Mouse (Mus musculus) liver, embryonic 13.5 days (tissue): ENCODE data around the gene Elp4. TPM values are rescaled to one million over a fixed set of nuclear protein-coding genes. Genes with fewer than 3 reads are reported as not detected.

ENCODE experiments used
- ATAC-seq: fragments of 200-750 bp; cut with Nextera tagmentation; 2 replicates; pipeline ENCODE4 v1.8.0; 2017; ENCODE audit warnings: low read depth, mild to moderate bottlenecking, moderate number of reproducible peaks, moderate library complexity
- DNase-seq: peaks from one replicate; pipeline ENCODE4 v3.0.0; 2022
- H3K27ac ChIP-seq: fragments of 300-500 bp; sonication (generic); 2 replicates; pipeline ENCODE4 v1.5.1; 2015; ENCODE audit warnings: moderate library complexity, mild to moderate bottlenecking, inconsistent platforms
- H3K27me3 ChIP-seq: fragments of 300-500 bp; sonication (generic); 2 replicates; pipeline ENCODE4 v1.6.1; 2015; ENCODE audit warnings: mild to moderate bottlenecking, inconsistent platforms
- H3K36me3 ChIP-seq: fragments of 300-500 bp; sonication (generic); 2 replicates; pipeline ENCODE4 v1.6.1; 2015; ENCODE audit warnings: mild to moderate bottlenecking, inconsistent platforms
- H3K4me1 ChIP-seq: fragments of 300-500 bp; sonication (generic); replicated peaks from 2 replicates; pipeline ENCODE4 v1.6.1; 2015; ENCODE audit warnings: inconsistent platforms
- H3K4me2 ChIP-seq: fragments of 300-500 bp; sonication (generic); 2 replicates; pipeline ENCODE4 v1.6.1; 2015; ENCODE audit warnings: inconsistent platforms, mild to moderate bottlenecking, moderate library complexity
- H3K4me3 ChIP-seq: fragments of 300-500 bp; sonication (generic); replicated peaks from 2 replicates; pipeline ENCODE4 v1.5.1; 2015; ENCODE audit warnings: mild to moderate bottlenecking, inconsistent platforms
- H3K9ac ChIP-seq: fragments of 300-500 bp; sonication (generic); 2 replicates; pipeline ENCODE4 v1.6.1; 2015; ENCODE audit warnings: mild to moderate bottlenecking, inconsistent platforms
- H3K9me3 ChIP-seq: fragments of 300-500 bp; sonication (generic); replicated peaks from 2 replicates; pipeline ENCODE4 v1.6.1; 2016; ENCODE audit warnings: inconsistent platforms
- WGBS: fragments of 180-500 bp; shearing (Covaris S2); methylation state at CpG from one replicate; pipeline ENCODE4 v1.1.7; 2015; ENCODE audit not compliant: insufficient replicate concordance; 5-methylcytosine and 5-hydroxymethylcytosine counted together
- polyA plus RNA-seq: library from polyadenylated mRNA; unstranded; fragments of >200 nt; fragmentation: Nextera tagmentation; extraction: Ambion mirVana; gene quantifications from 2 replicates; pipeline ENCODE4 v1.2.1, GENCODE M21; 2015

Elp4 gene
- polyA plus RNA-seq, 1 experiment from 2014 or later = 19.7 TPM

- H3K4me1 ChIP-seq = peaks cover 4% of the 10 kb centered on the region; the same call in 1 of the 2 replicates
- H3K4me3 ChIP-seq = peak overlapping the region; percentile 22; the same call in 1 of the 2 replicates
- ATAC-seq (no peak), DNase-seq (no peak)
- peaks cover 98% of the 10 kb centered on the region for H3K27me3 ChIP-seq
- no peak overlapping the region for H3K9ac ChIP-seq
- H3K9me3 ChIP-seq = no peaks in the 10 kb centered on the region
- 3% methylated on average over 25 of the region's 25 CpGs for WGBS
- H3K36me3 ChIP-seq = no peaks in the 10 kb centered on the region
- no peak overlapping the region for H3K27ac ChIP-seq
- H3K4me2 ChIP-seq = peak overlapping the region; percentile 30
Observed at GRCm38 (mm10) chr2:105688436-105689303, 215.7 kb downstream of the Elp4 start.

- no peak for DNase-seq
- Histone ChIP-seq H3K4me2 (peak overlapping the region; percentile 30), H3K27ac (no peak overlapping the region), H3K9me3 (no peaks in the 10 kb centered on the region), H3K4me1 (peaks cover 4% of the 10 kb centered on the region; the same call in 1 of the 2 replicates), H3K9ac (no peak overlapping the region), H3K4me3 (peak overlapping the region; percentile 22; the same call in 1 of the 2 replicates), H3K36me3 (no peaks in the 10 kb centered on the region), H3K27me3 (peaks cover 97% of the 10 kb centered on the region)
- WGBS = 3% methylated on average over 17 of the region's 17 CpGs
- no peak for ATAC-seq
Observed at GRCm38 (mm10) chr2:105688011-105688410, 216.4 kb downstream of the Elp4 start.

GRCm38 (mm10) chr2:105687317-105687991 is 216.9 kb downstream of the Elp4 start:
- no peak overlapping the region for H3K27ac ChIP-seq
- ATAC-seq = 0 out of 2 replicates have a peak, but pooled peaks have one; percentile 29
- 3% methylated on average over 13 of the region's 13 CpGs for WGBS

GRCm38 (mm10) chr2:105686363-105687316 is 217.7 kb downstream of the Elp4 start:
- 2% methylated on average over 36 of the region's 36 CpGs for WGBS
- H3K27ac ChIP-seq = no peak overlapping the region
- no peaks in the 10 kb centered on the region for H3K9me3 ChIP-seq
- peaks cover 97% of the 10 kb centered on the region for H3K27me3 ChIP-seq
- peaks cover 13% of the 10 kb centered on the region for H3K4me1 ChIP-seq
- no peak overlapping the region for H3K4me3 ChIP-seq
- ATAC-seq (no peak), DNase-seq (no peak)
- H3K36me3 ChIP-seq = no peaks in the 10 kb centered on the region
- H3K9ac ChIP-seq = no peak overlapping the region
- no peak overlapping the region for H3K4me2 ChIP-seq

More at GRCm38 (mm10) chr2:105687317-105687991, 216.9 kb downstream of the Elp4 start:
- no peaks in the 10 kb centered on the region for H3K36me3 ChIP-seq
- H3K4me1 ChIP-seq = peaks cover 5% of the 10 kb centered on the region
- 0 out of 2 replicates have a peak overlapping the region, but pooled peaks have one; percentile 22 for H3K4me3 ChIP-seq
- no peaks in the 10 kb centered on the region for H3K9me3 ChIP-seq
- no peak overlapping the region for H3K9ac ChIP-seq
- H3K27me3 ChIP-seq = peaks cover 97% of the 10 kb centered on the region
- DNase-seq = no peak
- peak overlapping the region; percentile 30 for H3K4me2 ChIP-seq

- no peak overlapping the region for H3K9ac ChIP-seq
- no peaks in the 10 kb centered on the region for H3K9me3 ChIP-seq
- ATAC-seq = no peak
- H3K4me2 ChIP-seq = no peak overlapping the region
- no peaks in the 10 kb centered on the region for H3K36me3 ChIP-seq
- DNase-seq = no peak
- peaks cover 97% of the 10 kb centered on the region for H3K27me3 ChIP-seq
- H3K4me1 ChIP-seq = peaks cover 15% of the 10 kb centered on the region
- H3K4me3 ChIP-seq = no peak overlapping the region
- H3K27ac ChIP-seq = no peak overlapping the region
- WGBS = 5% methylated on average over 11 of the region's 11 CpGs
Observed at GRCm38 (mm10) chr2:105685651-105686050, 218.7 kb downstream of the Elp4 start.

DNA sequence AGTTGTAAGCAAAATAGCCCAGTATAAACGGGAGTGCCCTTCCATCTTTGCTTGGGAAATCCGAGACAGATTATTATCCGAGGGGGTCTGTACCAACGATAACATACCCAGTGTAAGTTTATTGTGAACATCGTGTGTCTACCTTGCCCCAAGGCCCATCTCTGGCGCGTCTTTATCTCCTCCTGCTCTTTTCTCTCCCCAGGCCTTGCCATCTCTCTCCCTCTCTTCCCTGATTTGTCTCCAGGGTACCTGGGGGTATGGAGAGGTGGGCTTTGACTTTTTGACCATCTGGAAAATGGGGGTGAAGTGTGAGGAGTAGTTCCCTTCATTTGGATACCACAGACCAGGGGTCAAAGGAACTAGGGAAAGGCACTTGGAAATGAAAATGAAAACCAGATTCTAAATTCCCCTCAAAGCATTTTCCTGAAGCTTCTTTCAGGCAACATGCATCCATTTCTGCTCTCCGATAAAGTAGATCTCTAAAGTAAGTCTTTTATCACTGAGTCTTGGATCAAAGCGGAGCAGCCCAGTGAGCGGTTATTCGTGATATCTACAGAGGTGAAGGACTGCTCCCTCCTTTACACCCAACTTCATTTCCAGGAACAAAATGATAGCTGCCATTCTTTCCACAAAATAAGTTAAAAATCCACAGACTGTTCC is 219.2 kb downstream of the Elp4 start:
- DNase-seq (no peak), ATAC-seq (no peak)
- Histone ChIP-seq H3K4me3 (no peak overlapping the region), H3K4me1 (peaks cover 15% of the 10 kb centered on the region), H3K27me3 (peaks cover 97% of the 10 kb centered on the region), H3K9me3 (no peaks in the 10 kb centered on the region), H3K36me3 (no peaks in the 10 kb centered on the region), H3K9ac (no peak overlapping the region), H3K27ac (no peak overlapping the region), H3K4me2 (no peak overlapping the region)
- WGBS = 4% methylated on average over 11 of the region's 11 CpGs

DNA sequence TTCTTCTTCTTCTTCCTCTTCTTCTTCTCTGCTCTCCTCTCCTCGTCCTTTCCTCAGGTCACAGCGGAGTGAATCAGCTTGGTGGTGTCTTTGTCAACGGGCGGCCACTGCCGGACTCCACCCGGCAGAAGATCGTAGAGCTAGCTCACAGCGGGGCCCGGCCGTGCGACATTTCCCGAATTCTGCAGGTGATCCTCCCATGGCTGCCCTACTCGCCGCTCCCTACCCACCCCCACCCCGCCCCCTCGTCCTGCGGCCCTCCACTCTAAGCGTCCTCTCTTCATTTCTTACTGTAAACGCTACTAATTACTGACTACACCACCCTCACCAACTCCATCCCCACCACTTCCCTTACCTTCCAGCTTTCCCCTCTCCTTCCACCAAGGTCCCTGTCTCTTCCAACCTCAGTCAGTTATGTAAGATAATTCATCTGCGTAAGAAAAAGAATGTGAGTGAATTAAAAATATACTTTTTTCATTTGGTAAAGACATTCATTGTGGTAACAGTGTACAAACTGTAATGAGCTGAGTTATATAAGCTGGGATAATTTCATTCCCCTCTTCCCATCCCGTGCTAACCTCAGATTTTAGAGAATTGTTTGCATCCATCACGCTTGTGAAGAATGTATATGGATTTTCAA is 220.5 kb downstream of the Elp4 start:
- ATAC-seq (no peak), DNase-seq (no peak)
- no peaks in the 10 kb centered on the region for H3K36me3 ChIP-seq
- no peaks in the 10 kb centered on the region for H3K9me3 ChIP-seq
- H3K4me2 ChIP-seq = no peak overlapping the region
- WGBS = 5% methylated on average over 22 of the region's 22 CpGs
- no peak overlapping the region for H3K9ac ChIP-seq
- peaks cover 97% of the 10 kb centered on the region for H3K27me3 ChIP-seq
- H3K4me1 ChIP-seq = peaks cover 15% of the 10 kb centered on the region; the same call in 1 of the 2 replicates
- no peak overlapping the region for H3K27ac ChIP-seq
- no peak overlapping the region for H3K4me3 ChIP-seq

GRCm38 (mm10) chr2:105682634-105683351 is 221.6 kb downstream of the Elp4 start:
- H3K9ac ChIP-seq = no peak overlapping the region
- no peak for ATAC-seq
- H3K27me3 ChIP-seq = peaks cover 97% of the 10 kb centered on the region
- no peak overlapping the region for H3K27ac ChIP-seq
- no peak for DNase-seq
- H3K4me1 ChIP-seq = peaks cover 15% of the 10 kb centered on the region; the same call in 1 of the 2 replicates
- H3K9me3 ChIP-seq = no peaks in the 10 kb centered on the region
- under 1% methylated on average over 21 of the region's 21 CpGs for WGBS
- H3K4me3 ChIP-seq = no peak overlapping the region
- peak overlapping the region; percentile 41; the same call in 1 of the 2 replicates for H3K4me2 ChIP-seq
- H3K36me3 ChIP-seq = no peaks in the 10 kb centered on the region

- no peaks in the 10 kb centered on the region for H3K36me3 ChIP-seq
- peaks cover 11% of the 10 kb centered on the region; the same call in 1 of the 2 replicates for H3K4me1 ChIP-seq
- DNase-seq (no peak), ATAC-seq (no peak)
- WGBS = 1% methylated on average over 23 of the region's 23 CpGs
- H3K9ac ChIP-seq = no peak overlapping the region
- no peaks in the 10 kb centered on the region for H3K9me3 ChIP-seq
- peak overlapping the region; percentile 41 for H3K4me2 ChIP-seq
- H3K4me3 ChIP-seq = peak overlapping the region; percentile 30
- no peak overlapping the region for H3K27ac ChIP-seq
- H3K27me3 ChIP-seq = peaks cover 97% of the 10 kb centered on the region
Observed at GRCm38 (mm10) chr2:105682011-105682501, 222.3 kb downstream of the Elp4 start.
